Mouse (Mus musculus): ENCODE data around the gene Zfp775.

Gene Zfp775

GRCm38 (mm10) chr6:48669446-48669969 is 67.6 kb downstream of the Zfp775 start:
- DNase-seq (ENCODE audit: low read depth in 1 of 2, low spot score in 2 of 2) = no peak
